Mouse (Mus musculus): ENCODE data around the gene Ahdc1. TPM values are rescaled to one million over a fixed set of nuclear protein-coding genes. Genes with fewer than 3 reads are reported as not detected.

The Ahdc1 gene
- polyA plus RNA-seq (2017; shearing (Covaris generic)): 1 to 10 TPM; 1.6 to 2.4 (median 2.4) TPM

DNA sequence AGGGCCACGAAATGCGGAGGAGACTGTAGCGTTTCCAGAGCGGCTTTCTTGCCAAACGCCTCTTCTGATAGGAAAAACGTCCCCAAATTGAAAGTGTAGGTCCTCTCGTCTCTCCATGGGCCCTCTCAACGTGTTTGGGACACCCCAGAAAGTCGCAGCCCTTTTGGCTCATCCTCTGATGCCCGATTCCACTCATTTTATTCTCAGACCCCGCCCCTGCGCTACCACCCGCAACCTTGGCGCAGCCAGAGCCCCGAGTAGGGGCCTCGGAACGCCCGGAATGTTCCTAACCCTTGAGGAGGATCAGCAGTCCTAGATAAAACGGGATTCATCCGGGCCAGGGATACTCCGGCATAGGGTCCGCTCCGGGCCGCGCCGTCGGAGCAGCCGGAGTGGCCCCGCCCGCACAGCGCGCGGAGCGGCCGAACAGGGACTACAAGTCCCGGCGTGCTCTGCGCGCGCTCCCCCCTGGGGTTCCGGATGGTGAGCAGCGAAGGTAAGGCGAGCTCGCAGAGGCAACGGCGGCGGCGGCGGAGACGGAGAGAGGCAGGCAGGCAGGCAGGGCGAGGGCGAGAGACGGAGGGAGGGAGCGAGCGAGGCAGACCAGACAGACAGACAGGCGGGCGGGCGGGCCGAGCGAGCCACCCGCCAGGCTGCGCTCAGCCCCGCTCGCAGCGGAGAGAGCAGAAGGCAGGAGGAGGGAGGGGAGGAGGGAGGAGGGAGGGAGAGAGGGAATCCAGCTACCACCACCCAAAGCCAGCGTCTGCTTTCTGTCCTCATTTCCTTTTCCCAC lies at the start of gene Ahdc1:
Gene Ahdc1 (plus strand): TSS at position 233 of the 793 bp plus-strand sequence.
- peak; percentile 85 for ATAC-seq

DNA sequence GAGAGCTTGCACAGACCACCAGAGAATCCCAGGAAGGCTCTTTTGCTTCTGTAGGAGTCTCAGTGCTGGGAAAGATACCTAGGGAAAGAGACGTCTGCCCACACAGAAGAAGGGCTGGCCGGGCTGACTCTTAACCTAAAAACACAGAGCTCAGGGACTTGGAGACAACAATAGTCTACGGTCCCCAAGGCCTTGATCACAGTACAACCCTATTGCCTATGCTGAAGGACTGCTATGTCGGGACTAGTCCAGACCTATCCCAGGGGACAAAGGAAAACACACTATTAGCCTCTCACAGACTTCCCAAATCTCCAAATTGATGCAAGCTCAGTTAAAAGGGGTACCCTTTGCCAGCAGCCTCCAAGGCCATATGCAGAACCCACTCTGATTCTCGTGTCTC lies 49.2 kb upstream of the Ahdc1 start:
- no peak for ATAC-seq

DNA sequence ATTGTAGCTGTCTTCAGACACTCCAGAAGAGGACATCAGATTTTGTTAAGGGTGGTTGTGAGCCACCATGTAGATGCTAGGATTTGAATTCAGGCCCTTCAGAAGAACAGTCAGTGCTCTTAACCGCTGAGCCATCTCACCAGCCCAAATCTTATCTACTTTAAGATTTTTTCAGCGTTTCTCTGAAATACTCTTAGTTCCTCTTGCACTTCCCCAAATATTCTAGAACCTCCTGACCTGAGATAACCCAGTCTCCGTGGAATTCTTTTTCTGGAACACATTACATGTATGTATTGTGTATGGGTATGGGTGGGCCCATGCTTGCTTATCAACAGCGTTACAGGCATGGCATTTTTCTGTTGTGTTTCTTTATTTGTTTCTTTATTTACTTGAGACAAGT lies 48.4 kb upstream of the Ahdc1 start:
- no peak for ATAC-seq

DNA sequence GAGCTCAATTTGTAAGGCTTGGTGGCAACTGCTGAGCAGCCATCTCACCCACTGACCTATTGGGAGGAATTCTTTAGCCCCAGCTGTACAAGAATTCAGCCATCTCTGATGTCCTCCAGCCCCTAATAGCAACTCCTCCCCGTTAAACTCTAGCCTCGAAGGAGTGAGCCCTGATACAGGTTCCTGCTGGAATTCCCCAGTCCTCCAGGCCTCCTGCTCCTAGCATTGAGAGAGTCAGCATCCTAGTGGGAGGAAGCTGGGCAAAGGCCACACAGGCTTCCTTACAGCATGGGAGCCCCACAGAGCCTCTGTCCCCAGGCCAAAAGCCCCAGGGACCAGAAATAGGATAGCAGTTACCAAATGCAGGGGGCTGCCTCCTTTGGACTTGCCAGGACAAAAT lies 47.6 kb upstream of the Ahdc1 start:
- no peak for ATAC-seq

DNA sequence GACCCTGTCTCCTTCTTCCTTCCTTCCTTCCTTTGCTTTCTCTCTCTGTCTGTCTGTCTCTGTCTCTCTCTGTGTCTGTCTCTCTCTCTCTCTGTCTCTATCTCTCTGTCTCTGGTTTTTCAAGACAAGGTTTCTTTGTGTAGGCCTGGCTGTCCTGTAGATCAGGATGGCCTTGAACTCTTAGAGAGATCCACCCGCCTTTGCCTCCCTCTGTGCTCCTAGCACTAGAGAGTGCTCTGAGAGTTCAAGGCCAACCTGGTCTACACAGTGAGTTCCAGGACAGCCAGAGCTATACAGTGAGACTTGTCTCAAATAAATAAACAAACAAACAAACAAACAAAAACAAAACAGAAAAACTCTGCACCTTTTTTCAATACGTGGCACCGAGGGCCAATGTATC lies 47.0 kb upstream of the Ahdc1 start:
- ATAC-seq: no peak

DNA sequence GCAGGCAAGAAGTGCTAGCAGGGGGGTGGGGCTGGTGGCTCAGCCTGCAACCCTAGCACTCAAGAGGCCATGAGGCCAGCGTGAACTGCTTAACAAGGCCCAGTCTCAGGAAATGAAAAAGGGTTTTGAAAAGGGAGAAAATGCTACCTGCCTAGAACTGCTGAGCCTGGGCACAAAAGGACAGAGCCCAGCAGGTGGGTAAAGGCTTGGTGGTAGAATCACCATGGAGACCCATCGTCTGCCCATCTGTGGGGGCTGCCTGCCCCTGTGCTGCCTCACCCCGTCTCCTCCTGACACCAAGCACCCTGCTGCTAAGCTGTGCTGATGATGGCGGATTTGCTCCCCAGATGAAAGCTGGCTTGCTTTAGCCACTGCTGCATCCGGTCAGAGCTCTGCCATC lies 46.6 kb upstream of the Ahdc1 start:
- ATAC-seq: no peak

DNA sequence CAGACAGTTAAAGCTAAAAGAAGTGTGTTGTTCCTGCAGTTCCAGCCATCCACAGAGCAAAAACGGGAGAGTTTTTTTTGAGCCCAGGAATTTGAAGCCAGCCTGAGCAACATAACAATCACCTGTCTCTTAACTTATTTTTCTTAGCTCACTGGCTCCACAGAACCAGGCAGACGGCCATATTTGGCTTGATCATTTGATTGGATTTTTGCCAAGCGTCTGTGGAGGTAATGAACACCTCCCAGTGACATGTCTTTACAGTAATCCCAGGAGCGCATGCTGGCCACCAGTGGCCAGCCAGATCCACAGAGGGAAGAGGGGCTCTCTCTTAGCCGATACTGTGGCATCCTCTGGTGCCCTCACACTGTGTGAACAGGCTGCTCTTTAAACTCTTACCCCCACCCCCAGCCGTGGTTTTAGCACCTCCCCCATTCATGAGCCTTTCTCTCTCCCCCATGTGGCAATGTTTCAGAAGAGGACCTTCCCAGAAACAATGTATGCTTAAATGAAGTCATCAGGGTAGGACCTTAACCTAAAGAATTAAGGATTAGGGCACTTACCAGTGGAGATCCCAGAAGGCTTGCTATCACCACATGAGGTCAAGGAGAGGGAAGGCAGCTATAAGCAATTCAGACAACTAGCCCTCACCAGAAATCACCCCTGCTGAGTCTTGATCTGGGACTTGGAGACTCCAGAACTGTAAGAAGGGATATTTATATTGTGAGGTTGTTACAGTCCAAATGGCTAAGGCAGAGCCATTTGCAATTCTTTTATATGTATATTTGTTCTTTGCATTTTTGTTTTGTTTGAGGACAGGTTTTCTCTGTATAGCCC lies 42.7 kb upstream of the Ahdc1 start:
- no peak for ATAC-seq

DNA sequence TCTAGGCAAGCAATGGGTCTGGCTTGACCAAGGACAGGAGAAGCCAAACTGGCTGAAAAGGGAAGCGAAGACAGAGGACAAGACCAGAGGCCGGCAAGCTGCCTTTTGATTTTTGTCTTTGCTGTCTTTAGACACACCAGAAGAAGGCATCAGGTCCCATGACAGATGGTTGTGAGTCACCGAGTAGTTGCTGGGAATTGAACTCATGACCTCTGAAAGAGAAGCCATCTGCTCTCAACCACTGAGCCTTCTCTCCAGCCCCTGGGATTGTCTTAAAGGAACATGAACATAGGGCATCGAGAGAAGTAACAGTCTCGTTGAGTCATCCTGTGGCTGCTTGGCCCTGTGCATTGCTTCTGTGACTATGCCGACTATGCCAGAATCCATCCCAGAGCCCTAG lies 39.5 kb upstream of the Ahdc1 start:
- ATAC-seq: no peak

DNA sequence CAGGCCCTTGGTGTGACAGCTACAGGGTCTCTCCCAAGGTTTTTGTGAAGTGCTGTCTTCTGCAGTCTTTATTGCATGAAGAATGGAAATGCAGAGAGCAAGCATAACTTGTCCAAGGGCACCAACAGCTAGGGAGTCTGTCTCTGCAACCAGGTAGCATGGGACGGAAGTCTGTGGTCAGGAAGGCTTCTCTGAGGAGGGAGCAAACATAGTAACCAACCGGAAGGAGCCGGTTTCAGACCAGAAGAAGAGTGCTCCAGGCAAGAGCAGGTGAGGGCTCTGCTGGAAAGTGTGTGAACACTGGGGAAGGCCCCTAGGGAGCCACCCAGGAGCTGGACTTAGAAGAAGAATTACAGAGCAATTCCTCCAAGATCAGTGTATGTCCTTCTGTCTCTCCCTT lies 39.0 kb upstream of the Ahdc1 start:
- ATAC-seq: peak; percentile 90

DNA sequence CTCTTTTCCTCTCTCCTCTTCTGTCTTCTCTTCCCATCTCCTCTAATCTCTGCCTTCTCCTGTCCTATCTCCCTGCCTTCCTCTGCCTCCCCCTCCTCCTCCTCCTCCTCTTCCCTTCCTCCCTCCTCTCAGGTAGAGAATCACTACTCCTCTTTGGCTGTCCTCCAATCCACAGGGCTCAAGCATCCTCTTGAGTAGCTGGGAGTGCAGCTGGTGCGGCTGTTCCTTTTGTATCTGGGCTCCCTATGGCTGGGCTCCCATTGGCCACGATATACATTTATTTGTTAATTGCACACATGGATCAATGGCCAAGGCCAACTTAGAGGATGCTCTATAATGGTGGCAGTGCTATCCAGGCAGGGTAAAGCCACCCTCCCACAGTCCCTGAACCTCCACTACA lies 38.5 kb upstream of the Ahdc1 start:
- ATAC-seq: no peak

DNA sequence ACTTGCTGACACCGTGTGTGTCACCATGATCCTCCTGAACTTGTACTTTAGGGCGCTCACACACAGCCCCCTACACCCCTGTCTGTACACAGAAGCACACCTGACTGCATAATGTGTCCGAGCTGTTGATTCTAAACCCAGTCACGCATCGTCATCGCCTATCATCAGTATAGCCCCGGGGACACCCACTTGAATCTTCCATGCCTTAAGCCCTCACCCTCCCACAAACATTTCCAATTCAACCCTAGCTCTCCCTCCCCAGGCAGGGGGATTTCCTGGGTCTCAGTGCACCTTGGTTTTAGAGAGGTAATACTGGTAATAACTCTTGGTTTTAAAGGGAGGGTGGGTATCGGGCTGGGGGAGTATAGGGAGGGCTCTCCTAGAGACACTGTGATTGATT lies 37.9 kb upstream of the Ahdc1 start:
- ATAC-seq: no peak

DNA sequence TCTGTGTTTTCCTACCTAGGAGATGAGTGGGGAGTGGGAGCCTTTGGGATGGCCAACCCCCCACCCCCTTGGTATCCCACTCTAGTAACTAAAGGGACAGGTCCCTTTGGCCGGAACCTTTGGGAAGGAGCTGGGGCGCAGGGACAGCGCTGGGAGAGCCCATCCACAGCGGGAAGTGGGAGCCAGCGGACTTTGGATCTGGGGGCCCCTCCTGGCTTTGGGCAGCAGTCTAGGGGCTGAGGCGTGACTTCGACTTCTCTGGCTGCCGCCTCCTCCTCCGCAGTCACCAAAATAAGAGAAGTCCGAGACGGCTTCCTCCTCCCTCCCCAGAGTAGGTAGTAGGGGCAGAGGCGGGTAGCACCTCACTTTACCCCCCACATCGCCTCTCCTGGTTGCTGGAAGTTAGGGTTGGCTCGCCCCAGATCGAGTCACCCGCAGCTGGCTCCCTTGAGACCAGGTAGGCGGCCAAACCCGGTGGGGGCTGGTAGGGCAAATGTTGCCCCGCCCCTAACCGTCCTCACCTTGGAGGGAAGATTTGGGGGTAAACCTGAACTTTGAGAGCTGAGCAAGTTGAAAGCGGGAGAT lies 37.2 kb upstream of the Ahdc1 start, which contains the start of gene Fgr:
Gene Fgr (plus strand): TSS at position 282 of the 585 bp plus-strand sequence.
- no peak for ATAC-seq

DNA sequence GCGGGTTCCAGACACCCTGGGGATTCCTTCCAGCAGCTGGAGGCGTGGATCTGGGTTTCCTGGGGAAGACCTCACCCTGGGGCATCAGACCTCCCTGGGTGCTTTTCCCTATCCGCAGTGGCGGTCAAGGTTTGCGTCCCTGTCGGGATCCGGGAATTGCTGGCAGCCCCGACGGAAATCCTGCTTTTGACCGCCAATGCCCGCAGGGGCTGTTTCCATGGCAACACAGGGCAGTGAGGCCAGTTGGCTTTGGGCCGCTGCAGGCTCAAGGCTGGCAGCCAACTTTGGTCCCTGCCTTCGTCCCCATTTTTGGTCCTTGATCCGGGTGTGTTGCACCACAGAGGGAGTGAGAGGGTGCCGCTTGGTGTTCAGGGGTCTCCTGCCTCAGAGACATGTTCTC lies 36.2 kb upstream of the Ahdc1 start:
- ATAC-seq: no peak

DNA sequence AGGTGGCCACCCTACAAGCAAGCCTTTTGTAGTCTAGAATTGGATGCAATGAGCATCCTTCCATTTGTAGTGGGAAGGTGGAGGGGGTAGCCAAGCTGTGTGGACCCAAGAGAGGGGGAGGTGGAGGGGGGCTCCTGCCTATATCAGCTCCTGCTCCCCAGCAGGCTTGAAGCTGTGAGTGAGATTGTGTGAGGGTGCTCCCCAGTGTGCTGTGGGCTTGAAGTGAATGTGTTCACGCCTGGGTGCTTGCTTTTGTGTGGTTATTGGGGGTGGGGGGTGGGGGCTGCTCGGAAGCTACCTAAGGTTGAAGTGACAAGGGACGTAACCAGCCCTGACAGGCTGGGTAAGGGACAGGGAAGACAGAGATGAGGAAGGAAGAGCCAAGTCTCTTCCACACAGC lies 35.3 kb upstream of the Ahdc1 start:
- no peak for ATAC-seq

DNA sequence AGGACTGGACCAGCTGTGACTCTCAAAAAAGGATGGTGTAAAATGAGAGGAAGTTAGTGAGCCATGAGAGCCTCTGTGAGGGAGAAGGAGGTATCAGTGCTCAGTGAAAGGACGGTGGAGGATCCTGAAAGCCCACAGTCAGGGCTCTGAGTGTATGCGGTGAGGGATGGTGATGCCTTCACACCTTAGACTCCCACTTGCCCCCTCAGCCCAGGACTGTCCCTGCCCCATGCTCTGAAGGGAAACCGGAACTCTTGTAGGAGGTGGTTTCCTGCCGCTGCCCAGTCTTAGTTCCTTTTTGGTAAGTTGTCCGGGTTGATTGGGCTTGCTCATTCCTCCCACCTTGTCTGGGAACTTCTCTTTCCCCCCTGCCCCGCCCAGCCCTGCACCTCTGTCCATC lies 34.3 kb upstream of the Ahdc1 start:
- ATAC-seq: peak; percentile 39

DNA sequence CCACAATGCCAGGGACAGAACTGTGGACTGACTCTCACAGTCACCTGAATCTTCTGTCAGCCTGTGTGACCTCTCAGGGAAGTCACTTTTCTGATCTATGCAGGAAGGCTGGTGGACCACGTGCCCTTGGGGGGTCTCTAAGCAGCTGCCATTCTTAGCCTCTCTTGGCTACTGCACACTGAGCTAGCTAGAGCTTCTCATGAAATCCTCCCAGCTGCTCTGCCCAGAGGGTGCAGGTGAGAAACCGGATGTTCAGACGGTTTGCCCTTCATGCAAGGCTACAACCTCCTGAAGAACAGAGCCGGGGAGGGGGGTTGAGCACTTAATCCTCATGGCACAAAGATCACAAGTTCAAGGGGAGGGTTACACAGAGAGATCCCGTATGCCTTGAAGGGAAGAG lies 33.5 kb upstream of the Ahdc1 start:
- peak; percentile 51 for ATAC-seq

DNA sequence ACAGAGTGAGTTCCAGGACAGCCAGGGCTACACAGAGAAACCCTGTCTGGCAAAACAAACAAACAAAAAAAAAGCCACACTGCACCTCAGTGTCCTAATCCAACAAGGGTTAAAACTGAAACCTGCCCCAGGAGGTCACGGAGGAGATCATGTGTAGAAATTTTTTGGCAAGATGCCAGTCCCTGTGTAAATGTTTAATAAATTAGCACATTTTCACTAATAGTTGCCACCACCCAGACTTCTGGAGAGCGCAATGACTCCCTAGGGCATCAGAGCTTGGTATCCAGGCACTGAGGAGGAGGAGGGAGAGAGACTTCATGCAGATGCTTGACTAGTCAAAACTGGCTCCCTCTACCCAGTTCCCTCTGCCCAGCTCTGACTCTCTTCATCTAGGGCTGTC lies 31.9 kb upstream of the Ahdc1 start:
- ATAC-seq: no peak

DNA sequence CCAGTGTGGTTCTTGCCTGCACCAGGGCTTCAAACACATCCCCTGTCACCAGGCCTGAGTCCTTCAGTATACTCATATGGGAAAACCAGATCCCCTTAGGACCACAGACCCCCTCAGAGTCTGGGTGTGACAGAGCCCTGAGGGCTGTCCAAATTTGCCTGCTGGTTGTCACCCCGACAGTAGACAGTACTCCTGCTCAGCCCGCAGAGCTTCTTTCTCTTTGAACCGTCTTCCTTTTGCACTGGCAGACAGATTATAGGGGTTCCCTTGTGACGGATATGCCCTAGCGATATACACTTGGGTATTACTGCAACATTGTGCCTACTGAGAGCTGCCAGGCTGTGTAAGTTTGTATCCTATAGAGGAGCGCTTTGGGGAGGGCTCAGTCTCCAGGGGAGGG lies 29.4 kb upstream of the Ahdc1 start:
- no peak for ATAC-seq

DNA sequence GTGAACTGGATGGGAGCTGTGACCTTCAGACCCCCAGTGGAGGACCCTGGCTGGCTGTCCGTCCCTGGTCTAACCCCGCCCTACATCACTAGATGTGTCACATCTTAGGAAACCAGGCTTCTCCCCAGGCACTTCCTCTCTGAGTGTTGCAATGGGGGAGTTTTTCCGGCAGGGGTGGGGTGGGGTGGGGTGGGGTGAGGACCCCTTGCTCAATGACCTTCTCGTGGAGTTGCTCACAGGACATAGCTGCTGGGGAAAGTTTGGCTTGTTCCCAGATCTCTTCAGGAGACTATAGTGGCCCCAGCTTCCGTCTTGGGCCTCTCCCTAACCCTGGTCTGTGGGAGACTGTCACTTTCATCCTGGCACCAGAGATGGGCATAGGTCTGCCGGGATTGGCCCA lies 28.1 kb upstream of the Ahdc1 start:
- no peak for ATAC-seq

DNA sequence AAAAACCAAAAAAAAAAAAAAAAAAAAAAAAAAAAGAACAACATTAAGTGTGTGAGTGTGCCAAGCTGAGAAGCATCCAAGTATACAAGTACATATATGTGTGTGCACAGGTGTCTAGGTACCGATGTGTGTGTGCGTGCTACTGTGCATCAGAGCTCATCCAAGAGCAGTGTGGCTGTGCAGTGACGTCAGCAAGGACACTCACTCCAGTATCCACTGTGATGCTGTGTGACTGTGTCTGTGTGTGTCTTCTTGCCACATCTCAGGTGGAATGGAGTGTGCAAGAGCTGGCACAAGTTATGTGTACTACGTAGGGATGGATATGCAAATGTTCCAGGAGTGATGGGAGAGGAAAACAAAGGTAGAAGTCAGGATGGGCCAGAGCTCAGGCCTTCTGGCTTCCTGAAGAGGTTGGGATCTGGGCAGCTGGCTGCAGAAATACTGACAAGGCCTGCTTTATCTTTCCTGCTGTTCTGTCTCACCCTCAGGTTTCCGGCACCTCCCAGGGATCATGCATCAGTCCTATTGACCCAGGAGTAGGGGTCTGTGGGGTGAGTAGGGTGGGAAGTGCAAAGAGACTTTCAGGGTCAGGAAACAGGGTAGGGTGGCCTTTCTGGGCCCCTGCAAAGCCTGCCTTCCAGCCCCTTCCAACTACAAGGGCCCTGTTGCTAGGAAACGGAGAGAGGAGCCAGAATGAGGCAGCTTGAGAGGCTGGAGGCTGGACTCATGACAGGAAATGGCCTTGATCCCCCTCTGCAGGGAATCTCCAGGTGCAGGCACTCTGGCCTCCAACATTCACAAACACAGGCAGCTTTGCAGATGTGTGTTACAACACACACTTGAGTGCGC lies 27.2 kb upstream of the Ahdc1 start:
- ATAC-seq: no peak

DNA sequence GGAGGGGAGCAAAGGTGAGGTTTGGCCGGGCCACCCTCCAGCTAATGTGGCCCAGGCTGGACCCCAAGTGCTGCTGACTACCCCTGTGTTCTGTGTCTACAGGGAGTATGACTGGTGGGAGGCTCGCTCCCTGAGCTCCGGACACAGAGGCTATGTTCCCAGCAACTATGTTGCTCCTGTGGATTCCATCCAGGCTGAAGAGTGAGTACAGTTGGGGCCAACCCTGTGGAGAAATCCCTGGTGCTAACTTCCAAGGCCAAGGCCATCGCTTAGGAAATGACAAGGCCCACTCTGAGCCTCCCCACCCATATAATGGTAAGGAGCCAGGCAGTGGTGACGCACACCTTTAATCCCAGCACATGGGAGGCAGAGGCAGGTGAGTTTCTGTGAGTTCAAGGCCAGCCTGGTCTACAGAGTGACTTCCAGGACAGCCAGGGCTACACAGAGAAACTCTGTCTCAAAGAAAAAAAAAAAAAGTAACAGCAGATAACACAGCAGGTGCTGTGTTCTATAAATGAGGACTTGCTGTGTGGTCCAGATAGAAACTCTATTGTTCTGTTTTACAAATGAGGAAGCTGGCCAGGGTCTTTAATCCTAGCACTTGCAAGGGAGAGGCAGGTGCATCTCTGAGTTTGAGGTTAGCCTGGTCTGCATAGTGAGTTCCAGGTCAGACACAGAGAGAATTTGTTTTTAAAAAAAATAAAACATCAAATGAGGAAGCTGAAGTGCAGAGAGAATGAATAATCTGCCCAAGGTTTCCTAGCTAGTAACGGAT lies 22.3 kb upstream of the Ahdc1 start:
- ATAC-seq: no peak

DNA sequence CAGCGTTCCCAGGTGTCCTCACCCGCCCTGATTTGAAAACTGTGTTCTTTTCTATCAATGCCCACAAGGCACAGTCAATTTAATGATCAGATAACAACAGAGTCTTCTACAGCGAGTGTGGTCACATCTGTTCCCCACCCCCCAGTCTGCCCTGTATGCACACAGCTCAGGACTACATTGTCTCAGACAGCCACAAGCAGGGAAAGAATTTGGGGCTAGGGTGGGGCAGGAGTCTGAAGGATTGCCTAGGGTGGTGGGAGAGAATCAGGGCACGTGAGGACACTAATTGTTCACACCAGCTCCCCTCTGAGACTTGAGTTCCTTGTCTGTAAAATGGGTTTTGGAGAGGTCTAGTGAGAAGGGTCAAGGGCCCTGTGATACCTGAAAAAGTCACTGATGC lies 17.5 kb upstream of the Ahdc1 start:
- no peak for ATAC-seq

All from inflammation-experienced regulatory T-cells, adult 6 months (primary cell).